Mouse (Mus musculus) kidney, postnatal 4 days (tissue): ENCODE results near the gene Olfr1262.

Experiments
- DNase-seq, 2 experiments: peaks; one replicate each; pipeline ENCODE4 v3.0.0; 2021; ENCODE audit warnings: mixed read lengths in 2 of 2

Gene Olfr1262

DNA sequence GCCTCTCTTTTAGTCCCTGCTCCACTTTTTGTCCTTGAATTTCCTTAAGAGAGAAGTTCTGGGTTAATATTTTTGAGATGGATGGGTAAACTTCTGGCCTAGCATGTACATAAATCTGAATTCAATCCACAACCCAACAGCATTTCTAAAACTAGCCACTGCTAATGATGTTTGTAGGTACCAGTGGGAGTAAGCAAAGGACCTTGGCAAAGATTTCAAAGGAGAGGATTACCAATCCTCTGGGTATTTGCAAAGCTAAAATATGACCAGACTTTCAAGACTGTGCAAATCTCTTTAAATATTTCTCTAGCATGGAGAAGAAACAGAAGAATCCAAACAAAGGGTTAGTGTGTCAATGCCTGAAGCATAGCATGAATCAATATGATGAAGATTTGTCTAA, at the start of gene Olfr1262:
Olfr1262 (plus strand) TSS at position 301 of the 400 bp plus-strand sequence.
- DNase-seq, result no peak

- DNase-seq, result no peak
These were observed 25.8 kb upstream of the Olfr1262 start, which contains the start of gene Olfr1260 for GRCm38 (mm10) chr2:89974184-89974583. Gene Olfr1260 (plus strand): TSS chr2:89974340.

DNA sequence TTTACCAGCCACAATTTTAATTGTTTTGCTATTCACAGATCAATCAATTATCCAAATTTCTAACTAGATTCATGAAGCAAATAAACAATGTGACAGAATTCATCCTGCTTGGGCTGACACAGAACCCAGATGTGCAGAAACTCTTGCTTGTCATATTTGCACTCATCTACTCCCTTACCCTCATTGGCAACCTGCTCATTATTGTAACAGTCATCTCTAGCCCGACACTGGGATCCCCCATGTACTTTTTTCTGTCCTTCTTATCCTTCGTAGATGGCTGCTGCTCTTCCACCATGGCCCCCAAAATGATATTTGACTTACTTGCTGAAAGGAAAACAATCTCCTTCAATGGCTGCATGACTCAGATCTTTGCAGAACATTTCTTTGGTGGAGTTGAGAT, 22.2 kb upstream of the Olfr1262 start:
- no peak for DNase-seq

DNA sequence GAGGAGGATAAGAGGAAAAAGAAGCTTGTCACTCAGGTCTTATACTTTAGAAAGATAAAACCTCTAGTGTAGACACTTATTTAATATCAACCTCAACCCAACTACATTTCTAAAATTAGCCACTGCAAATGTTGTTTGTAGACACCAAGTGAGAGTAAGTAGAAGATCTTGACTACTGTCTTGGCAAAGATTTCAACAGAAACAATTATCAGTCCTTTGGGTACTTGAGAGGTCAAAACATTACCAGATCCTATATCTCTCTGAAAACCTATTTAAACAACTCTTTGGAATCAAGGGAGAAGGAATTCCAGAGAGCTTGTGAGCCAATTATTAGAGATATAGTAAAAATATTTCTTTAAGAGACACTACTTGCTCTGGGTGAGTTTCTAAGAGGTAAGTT, 9.0 kb upstream of the Olfr1262 start, which contains the start of gene Olfr1261:
Olfr1261 (plus strand) TSS at position 301 of the 400 bp plus-strand sequence.
- DNase-seq, result no peak

DNA sequence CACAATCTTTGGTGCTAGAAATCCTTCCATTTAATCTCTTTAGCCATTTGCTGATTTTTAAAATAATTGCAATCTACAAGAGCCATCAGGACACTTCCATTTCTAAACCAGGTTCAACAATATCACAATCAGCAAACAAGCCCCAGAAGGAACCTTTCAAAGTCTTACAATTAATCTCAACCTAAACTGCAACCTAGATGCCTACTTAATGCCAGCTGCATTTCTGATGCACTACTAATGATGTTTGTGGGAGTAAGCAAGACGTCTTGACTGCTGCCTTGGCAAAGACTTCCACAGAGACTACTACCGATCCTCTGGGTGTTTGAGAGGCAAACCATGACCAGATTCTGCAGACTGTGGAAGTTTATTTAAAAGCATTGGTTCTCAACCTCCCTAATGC, 11.9 kb downstream of the Olfr1262 start, which contains the start of gene Olfr1263:
Olfr1263 (plus strand) TSS at position 301 of the 400 bp plus-strand sequence.
- DNase-seq, result no peak

- no peak for DNase-seq
These were observed 25.5 kb downstream of the Olfr1262 start, which contains the start of gene Olfr1264 for GRCm38 (mm10) chr2:90025477-90025876. Gene Olfr1264 (minus strand): TSS chr2:90025577.

DNA sequence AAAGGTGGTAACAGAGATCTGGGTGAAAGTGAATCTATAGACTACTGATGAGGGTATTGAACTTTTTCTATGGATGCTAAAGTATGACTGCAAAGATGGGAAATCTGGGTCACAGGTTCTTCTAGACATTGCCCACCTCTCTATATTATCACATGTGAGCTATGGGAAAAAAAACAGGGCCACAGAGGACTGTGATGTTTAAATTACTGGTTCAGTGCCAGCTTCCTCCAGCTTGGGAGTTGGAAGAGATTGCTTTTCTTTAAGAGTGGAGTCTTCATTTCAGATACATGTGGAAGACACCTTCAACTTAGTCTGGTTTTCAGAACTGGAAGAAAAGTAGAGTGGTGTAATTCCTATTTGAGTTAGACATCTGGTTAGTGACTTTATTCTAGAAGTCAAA, 35.1 kb downstream of the Olfr1262 start, which contains the start of gene Olfr1265:
Olfr1265 (plus strand) TSS at position 301 of the 400 bp plus-strand sequence.
- no peak for DNase-seq
